Mouse (Mus musculus) lung, postnatal 0 days (tissue): ENCODE results near the gene Polr3a.

Experiments
- CTCF ChIP-seq: IDR thresholded peaks from 2 replicates; pipeline ENCODE4 v1.5.1; 2016; ENCODE audit warnings: antibody characterized with exemption, mild to moderate bottlenecking
- EP300 ChIP-seq: IDR thresholded peaks from 2 replicates; pipeline ENCODE4 v1.6.1; 2016; ENCODE audit warnings: antibody characterized with exemption, mild to moderate bottlenecking, control low read depth

DNA sequence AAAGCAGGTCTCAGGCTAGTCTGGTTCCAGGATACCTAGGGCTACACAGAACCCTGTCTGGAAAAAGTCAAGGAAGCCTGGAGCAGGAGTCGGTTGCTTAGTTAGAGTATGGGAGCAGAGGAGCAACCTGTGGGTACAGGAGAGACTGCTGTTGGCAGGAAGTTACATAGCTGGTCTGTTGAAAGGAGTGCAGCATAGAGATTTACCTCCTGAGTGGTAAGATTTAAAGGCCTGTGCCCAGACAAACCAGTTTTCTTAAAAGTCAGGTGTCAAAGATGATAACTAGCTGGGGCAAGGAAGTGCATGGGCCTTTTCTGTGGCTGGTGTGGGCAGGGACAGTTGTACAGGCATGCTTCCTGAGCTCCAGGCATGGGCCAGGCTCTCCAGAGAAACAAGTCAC is 10.6 kb upstream of the Polr3a start:
- TF ChIP-seq CTCF (no peak), EP300 (no peak)
